ENCODE assay signal across 10 mouse cellular contexts in the genomic region with DNA sequence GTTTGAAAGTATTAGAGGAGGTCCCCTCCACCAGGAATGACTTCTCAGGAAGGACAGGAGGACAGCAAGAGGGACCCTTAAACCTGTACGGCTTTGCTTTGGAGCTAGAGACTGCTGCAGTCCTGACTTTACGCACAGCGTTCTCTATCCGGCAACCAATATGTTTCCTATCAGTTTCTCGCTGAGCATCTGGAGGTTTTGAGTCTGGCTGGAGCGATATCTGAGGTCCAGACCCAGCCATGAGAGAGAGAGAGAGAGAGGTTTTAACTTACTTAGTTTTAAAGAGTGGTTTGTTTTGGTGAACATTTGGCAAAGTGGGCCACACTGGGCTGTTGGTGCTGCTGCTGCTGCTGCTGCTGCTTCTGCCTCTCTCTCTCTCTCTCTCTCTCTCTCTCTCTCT. TPM values are rescaled to one million over a fixed set of nuclear protein-coding genes. Genes with fewer than 3 reads are reported as not detected.
DNase-seq lines count a peak whose midpoint lies in the region; ATAC-seq lines count a peak whose summit lies in the region.
"Had no signal": no experiment of that assay in that cellular context is flagged by ENCODE, and none has a peak within 500 bp of the region (broad histone marks: within the 10 kb centered on the region; RNA-seq: fewer than 3 reads in every experiment).

No protein-coding gene starts in this region.

- no peak for ATAC-seq in hindbrain, embryonic 16.5 days
- no peak for ATAC-seq in forebrain, embryonic 16.5 days
- ATAC-seq in midbrain, embryonic 15.5 days (replicated peaks): no peak
- no peak for ATAC-seq in cerebellum, adult (ENCODE audit: insufficient number of reproducible peaks, low FRiP score, low TSS enrichment)
- no peak for ATAC-seq in activated CD4-positive, CD25-positive, alpha-beta regulatory T cell, adult 4 months

- H3K9me3 ChIP-seq in hindbrain, embryonic 10.5 days: no peaks in the 10 kb centered on the region
- no peaks in the 10 kb centered on the region for H3K9me3 ChIP-seq in hindbrain, embryonic 16.5 days (ENCODE audit: control insufficient read depth, low read length)
- H3K9me3 ChIP-seq in forebrain, embryonic 16.5 days (ENCODE audit: control insufficient read depth, low read length): no peaks in the 10 kb centered on the region
- no peaks in the 10 kb centered on the region for H3K9me3 ChIP-seq in midbrain, embryonic 15.5 days
- H3K9me3 ChIP-seq: liver, embryonic 15.5 days had no signal

- DNase-seq in hindbrain, embryonic 10.5 days (ENCODE audit: low spot score): no peak
- peak; percentile 66 for DNase-seq in embryo, embryonic 10.5 days (ENCODE audit: low spot score)
- no peak for DNase-seq in cerebellum, postnatal 25 days
- DNase-seq: kidney, adult 8-10 months had no signal

- H3K36me3 ChIP-seq in hindbrain, embryonic 10.5 days: no peaks in the 10 kb centered on the region
- H3K36me3 ChIP-seq in hindbrain, embryonic 16.5 days (ENCODE audit: control insufficient read depth, insufficient read depth, low read length): no peaks in the 10 kb centered on the region
- H3K36me3 ChIP-seq in forebrain, embryonic 16.5 days (ENCODE audit: control insufficient read depth, insufficient read depth): no peaks in the 10 kb centered on the region
- no peaks in the 10 kb centered on the region for H3K36me3 ChIP-seq in midbrain, embryonic 15.5 days (replicated peaks)
- H3K36me3 ChIP-seq: liver, embryonic 15.5 days had no signal

- peaks cover 96% of the 10 kb centered on the region for H3K4me1 ChIP-seq in hindbrain, embryonic 10.5 days (replicated peaks)
- H3K4me1 ChIP-seq in hindbrain, embryonic 16.5 days (ENCODE audit: control insufficient read depth, insufficient read depth, low read depth, low read length): peaks cover 23% of the 10 kb centered on the region
- H3K4me1 ChIP-seq in forebrain, embryonic 16.5 days (replicated peaks; ENCODE audit: control insufficient read depth, insufficient read depth, low read length): peaks cover 74% of the 10 kb centered on the region
- H3K4me1 ChIP-seq in midbrain, embryonic 15.5 days: peaks cover 79% of the 10 kb centered on the region

- H3K4me3 ChIP-seq in hindbrain, embryonic 10.5 days: peak overlapping the region; percentile 36
- H3K4me3 ChIP-seq in hindbrain, embryonic 16.5 days (ENCODE audit: low read length): no peak overlapping the region
- no peak overlapping the region for H3K4me3 ChIP-seq in forebrain, embryonic 16.5 days (replicated peaks; ENCODE audit: low read length)
- H3K4me3 ChIP-seq in midbrain, embryonic 15.5 days: peak overlapping the region; percentile 30
- H3K4me3 ChIP-seq: liver, embryonic 15.5 days had no signal

- peak overlapping the region; percentile 75 for H3K27ac ChIP-seq in hindbrain, embryonic 10.5 days
- no peak overlapping the region for H3K27ac ChIP-seq in hindbrain, embryonic 16.5 days (ENCODE audit: low read depth, low read length)
- H3K27ac ChIP-seq in forebrain, embryonic 16.5 days (ENCODE audit: low read length): peak overlapping the region; percentile 6; the same call in 1 of the 2 replicates
- peak overlapping the region; percentile 76 for H3K27ac ChIP-seq in midbrain, embryonic 15.5 days
- H3K27ac ChIP-seq: liver, embryonic 15.5 days had no signal

- H3K4me2 ChIP-seq in hindbrain, embryonic 16.5 days (ENCODE audit: low read length): no peak overlapping the region; the same call in 1 of the 2 replicates
- H3K4me2 ChIP-seq in forebrain, embryonic 16.5 days (ENCODE audit: low read length): peak overlapping the region; percentile 28; the same call in 1 of the 2 replicates
- H3K4me2 ChIP-seq in midbrain, embryonic 15.5 days: peak overlapping the region; percentile 62
- H3K4me2 ChIP-seq: liver, embryonic 15.5 days had no signal

- no peaks in the 10 kb centered on the region for H3K27me3 ChIP-seq in hindbrain, embryonic 10.5 days (ENCODE audit: insufficient read depth, poor library complexity, severe bottlenecking)
- peaks cover 25% of the 10 kb centered on the region for H3K27me3 ChIP-seq in hindbrain, embryonic 16.5 days (replicated peaks; ENCODE audit: control insufficient read depth, insufficient read depth, low read length)
- no peaks in the 10 kb centered on the region for H3K27me3 ChIP-seq in forebrain, embryonic 16.5 days (replicated peaks; ENCODE audit: control insufficient read depth, insufficient read depth, low read length)
- no peaks in the 10 kb centered on the region for H3K27me3 ChIP-seq in midbrain, embryonic 15.5 days (replicated peaks)

- H3K9ac ChIP-seq in hindbrain, embryonic 16.5 days (ENCODE audit: low read depth, low read length): no peak overlapping the region
- 0 out of 2 replicates have a peak overlapping the region, but pooled peaks have one; percentile 23 for H3K9ac ChIP-seq in forebrain, embryonic 16.5 days (replicated peaks; ENCODE audit: low read depth, low read length)
- peak overlapping the region; percentile 39 for H3K9ac ChIP-seq in midbrain, embryonic 15.5 days
- H3K9ac ChIP-seq: liver, embryonic 15.5 days had no signal

- WGBS in hindbrain, embryonic 10.5 days: 28% methylated on average over 6 of the region's 6 CpGs
- 32% methylated on average over 6 of the region's 6 CpGs for WGBS in hindbrain, embryonic 16.5 days
- WGBS in forebrain, embryonic 16.5 days: 11% methylated on average over 6 of the region's 6 CpGs
- WGBS in midbrain, embryonic 15.5 days: 19% methylated on average over 6 of the region's 6 CpGs

RNA-seq across cellular contexts. Expression of a gene that starts 7.2 kb away (rescaled TPM):
- polyA plus RNA-seq in hindbrain, embryonic 10.5 days (2016; fragmentation: Nextera tagmentation; extraction: Ambion mirVana): 58.6 and 61.0 TPM in 2 replicates
- polyA plus RNA-seq in hindbrain, embryonic 16.5 days (2015; fragmentation: Nextera tagmentation; extraction: Ambion mirVana): 27.0 and 38.2 TPM in 2 replicates
- 26.5 and 58.7 TPM in 2 replicates for polyA plus RNA-seq in forebrain, embryonic 16.5 days (2015; fragmentation: Nextera tagmentation; extraction: Ambion mirVana)
- polyA plus RNA-seq in midbrain, embryonic 15.5 days (2015; fragmentation: Nextera tagmentation; extraction: Ambion mirVana): 729 and 759 TPM in 2 replicates
- polyA plus RNA-seq in activated CD4-positive, CD25-positive, alpha-beta regulatory T cell, adult 4 months (2017; shearing (Covaris generic)): 1 to 10 TPM; 1.6 TPM

Comparison
In these comparisons a context has a peak if more than half of its experiments do, and no peak if none do; other contexts are left out.
1. H3K4me3 ChIP-seq: peak in hindbrain, embryonic 10.5 days (single experiment) and midbrain, embryonic 15.5 days (single experiment); none in hindbrain, embryonic 16.5 days (single experiment) and forebrain, embryonic 16.5 days (single experiment).
2. RNA of a gene that starts 7.2 kb away (polyA plus RNA-seq): 729 to 759 TPM in midbrain, embryonic 15.5 days; 26.5 to 58.7 TPM in forebrain, embryonic 16.5 days, 58.6 to 61.0 TPM in hindbrain, embryonic 10.5 days, 27.0 to 38.2 TPM in hindbrain, embryonic 16.5 days and 1.6 TPM in activated CD4-positive, CD25-positive, alpha-beta regulatory T cell, adult 4 months; every median in the first group is over 10 times any median in the second.